Mouse (Mus musculus) urinary bladder, postnatal 0 days (tissue): ENCODE measurements around the gene Mageb3. TPM values are rescaled to one million over a fixed set of nuclear protein-coding genes. Genes with fewer than 3 reads are reported as not detected.

Experiments
- polyA plus RNA-seq: library from polyadenylated mRNA; unstranded; fragments of >200 nt; fragmentation: Nextera tagmentation; extraction: Ambion mirVana; gene quantifications from 2 replicates; pipeline ENCODE4 v1.2.1, GENCODE M21; 2015

The Mageb3 gene
- 0.08 TPM in 1 of 2 replicates, not detected in the other for polyA plus RNA-seq

GRCm38 (mm10) chr2:121955765-121956223, at the start of gene Mageb3, which contains the start of gene Ctdspl2:
TSS of gene Mageb3 (minus strand) at chr2:121956092.
TSS of gene Ctdspl2 (plus strand) at chr2:121956001.

Other genes with a start within 250 kb of the Mageb3 start
- 2.9 and 4.0 TPM in 2 replicates for gene Frmd5, start 149.0 kb downstream of the Mageb3 start, polyA plus RNA-seq
- 13.8 and 17.6 TPM in 2 replicates for gene Casc4, start 89.1 kb downstream of the Mageb3 start, polyA plus RNA-seq
- 19.7 and 26.0 TPM in 2 replicates for gene Ctdspl2, start 91 bp downstream of the Mageb3 start, polyA plus RNA-seq
- gene Eif3j1, start 72.5 kb upstream of the Mageb3 start, polyA plus RNA-seq: 7.7 and 8.7 TPM in 2 replicates
- gene Spg11, start 162.3 kb upstream of the Mageb3 start, polyA plus RNA-seq: 4.4 and 4.7 TPM in 2 replicates
- 554 and 584 TPM in 2 replicates for gene B2m, start 191.6 kb upstream of the Mageb3 start, polyA plus RNA-seq
- gene Trim69, start 204.6 kb upstream of the Mageb3 start, polyA plus RNA-seq: 0.07 TPM in 1 of 2 replicates, not detected in the other
- gene Patl2, start 230.1 kb upstream of the Mageb3 start, polyA plus RNA-seq: not detected in 2 replicates
- gene Terb2, start 230.2 kb upstream of the Mageb3 start, polyA plus RNA-seq: not detected in 2 replicates